Mouse (Mus musculus) brain, embryonic 14.5 days (tissue): ENCODE data around the gene Bcl7c.

Experiments
- CTCF ChIP-seq: fragments of 200-500 bp; IDR thresholded peaks from 2 replicates; pipeline ENCODE4 v1.5.1; 2012; ENCODE audit warnings: inconsistent platforms, mild to moderate bottlenecking, moderate library complexity, borderline replicate concordance; ENCODE audit not compliant: insufficient read depth, insufficient read length; ENCODE audit errors: extremely low read depth
- POLR2A ChIP-seq: fragments of 200-500 bp; IDR thresholded peaks from 2 replicates; pipeline ENCODE4 v1.6.1; 2012; ENCODE audit warnings: mild to moderate bottlenecking, inconsistent platforms, borderline replicate concordance; ENCODE audit not compliant: poor library complexity, insufficient read depth, insufficient read length, severe bottlenecking; ENCODE audit errors: extremely low read depth

DNA sequence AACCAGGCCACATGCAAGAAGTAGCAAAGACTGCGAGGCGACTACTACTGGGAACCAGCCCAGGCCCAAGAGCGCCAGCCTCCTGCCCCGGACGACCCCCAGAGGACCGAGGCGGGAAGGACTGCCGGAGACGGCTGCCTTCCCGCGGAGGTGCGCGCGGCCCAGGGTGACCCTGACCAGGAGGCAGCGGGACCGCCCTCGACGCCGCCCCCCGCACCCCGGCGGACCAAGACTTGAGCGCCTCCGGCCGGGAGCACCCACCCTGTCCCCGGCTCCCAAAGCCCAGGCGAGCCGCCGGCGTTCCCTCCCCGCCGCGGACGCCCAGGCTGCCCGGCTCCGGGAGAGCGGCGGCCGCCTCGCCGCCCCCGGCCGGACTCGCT is 94.2 kb downstream of the Bcl7c start:
- TF ChIP-seq CTCF (no peak), POLR2A (no peak)
